In the genomic region with DNA sequence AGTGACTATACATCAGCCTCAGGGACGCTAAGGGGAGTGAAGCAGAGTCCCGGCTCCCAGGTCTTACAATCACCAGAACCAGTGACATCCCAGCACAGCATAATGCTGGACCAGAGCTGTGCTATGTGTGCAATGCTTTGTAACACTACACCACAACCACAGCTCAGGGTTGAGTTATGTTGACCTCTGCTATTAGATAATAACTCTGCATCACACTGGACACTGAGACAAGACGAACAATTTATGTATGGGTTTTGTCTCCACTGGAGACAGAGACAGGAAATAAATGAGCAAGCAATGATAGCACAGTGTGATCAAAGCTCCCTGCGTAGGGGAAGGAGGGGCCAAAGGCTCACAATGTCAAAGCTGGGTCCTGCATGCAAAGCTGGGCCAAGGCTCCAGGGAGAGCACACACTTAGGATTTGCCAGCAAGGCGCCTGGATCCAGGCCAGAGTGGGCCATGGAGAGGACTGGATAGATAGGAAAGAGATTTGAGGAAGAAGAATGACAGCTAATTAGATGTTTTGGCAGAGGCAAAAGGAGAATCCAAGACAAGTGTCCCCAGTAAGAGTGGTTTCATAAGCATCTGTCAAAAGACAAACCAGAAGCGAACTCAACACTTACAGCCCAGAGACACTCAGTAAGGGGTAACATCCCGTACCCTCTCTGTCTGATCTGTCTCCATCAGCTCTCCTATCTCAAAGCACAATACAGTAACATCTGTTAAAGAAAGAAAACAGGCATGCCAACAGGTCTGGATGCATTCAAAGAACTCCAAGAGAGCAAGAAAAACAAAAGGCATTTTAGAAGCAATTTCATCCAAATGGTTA, we compare ENCODE assay signal across 12 mouse cellular contexts. TPM values are rescaled to one million over a fixed set of nuclear protein-coding genes. Genes with fewer than 3 reads are reported as not detected.
DNase-seq lines count a peak whose midpoint lies in the region; ATAC-seq lines count a peak whose summit lies in the region.
"Had no signal": no experiment of that assay in that cellular context is flagged by ENCODE, and none has a peak within 500 bp of the region (broad histone marks: within the 10 kb centered on the region; RNA-seq: fewer than 3 reads in every experiment).

No protein-coding gene starts in this region.

- H3K36me3 ChIP-seq in kidney, embryonic 14.5 days (ENCODE audit: control insufficient read depth, insufficient read depth, low read length) = no peaks in the 10 kb centered on the region
- no peaks in the 10 kb centered on the region for H3K36me3 ChIP-seq in kidney, embryonic 16.5 days (ENCODE audit: insufficient read depth, low read length)
- H3K36me3 ChIP-seq: embryonic facial prominence, embryonic 15.5 days had no signal

- peak; percentile 92 for ATAC-seq in kidney, embryonic 14.5 days (ENCODE audit: low FRiP score, low TSS enrichment)
- peak; percentile 93 for ATAC-seq in kidney, embryonic 16.5 days (ENCODE audit: low FRiP score, low TSS enrichment)

- H3K9me3 ChIP-seq in kidney, embryonic 14.5 days (ENCODE audit: control insufficient read depth, low read length) = no peaks in the 10 kb centered on the region
- H3K9me3 ChIP-seq in kidney, embryonic 16.5 days (ENCODE audit: low read length) = no peaks in the 10 kb centered on the region
- H3K9me3 ChIP-seq: embryonic facial prominence, embryonic 15.5 days had no signal

- 0 out of 2 replicates have a peak, but pooled peaks cover 4% of the 10 kb centered on the region for H3K4me1 ChIP-seq in kidney, embryonic 14.5 days (ENCODE audit: control insufficient read depth, insufficient read depth, low read length)
- H3K4me1 ChIP-seq in kidney, embryonic 16.5 days (ENCODE audit: insufficient read depth, low read length) = peaks cover 13% of the 10 kb centered on the region
- H3K4me1 ChIP-seq: embryonic facial prominence, embryonic 15.5 days had no signal

- DNase-seq in kidney, adult 18-20 months = no peak
- DNase-seq in adrenal gland, postnatal 25 days = peak; percentile 57
- peak; percentile 70 to 92 for DNase-seq in lung, postnatal 4 days
- no peak for DNase-seq in urinary bladder, postnatal 10 days (ENCODE audit: low spot score)
- DNase-seq in left cerebral cortex, adult 18-20 months (ENCODE audit: low spot score in 2 of 2) = no peak
- no peak for DNase-seq in left cerebral cortex, adult 9 months (ENCODE audit: low spot score in 2 of 2)
- DNase-seq: thymus, adult 2 months had no signal

- H3K27me3 ChIP-seq in kidney, embryonic 14.5 days (ENCODE audit: control insufficient read depth, insufficient read depth, low read length) = no peaks in the 10 kb centered on the region
- H3K27me3 ChIP-seq in kidney, embryonic 16.5 days (ENCODE audit: insufficient read depth, low read length) = no peaks in the 10 kb centered on the region
- H3K27me3 ChIP-seq: embryonic facial prominence, embryonic 15.5 days had no signal

- H3K27ac ChIP-seq in kidney, embryonic 14.5 days (ENCODE audit: low read depth, low read length) = peak overlapping the region; percentile 48; the same call in 1 of the 2 replicates
- peak overlapping the region; percentile 57 for H3K27ac ChIP-seq in kidney, embryonic 16.5 days (ENCODE audit: low read length)
- H3K27ac ChIP-seq: embryonic facial prominence, embryonic 15.5 days had no signal

- H3K4me2 ChIP-seq in kidney, embryonic 14.5 days (replicated peaks; ENCODE audit: low read depth, low read length) = no peak overlapping the region
- H3K4me2 ChIP-seq in kidney, embryonic 16.5 days (replicated peaks; ENCODE audit: low read depth, low read length) = no peak overlapping the region
- H3K4me2 ChIP-seq: embryonic facial prominence, embryonic 15.5 days had no signal

- 43% methylated on average over 7 of the region's 7 CpGs for WGBS in kidney, embryonic 14.5 days
- 31% methylated on average over 7 of the region's 7 CpGs for WGBS in kidney, embryonic 16.5 days

- no peak overlapping the region for H3K9ac ChIP-seq in kidney, embryonic 14.5 days (ENCODE audit: low read depth, low read length)
- H3K9ac ChIP-seq in kidney, embryonic 16.5 days (replicated peaks; ENCODE audit: low read length) = no peak overlapping the region
- H3K9ac ChIP-seq: embryonic facial prominence, embryonic 15.5 days had no signal

- no peak overlapping the region for H3K4me3 ChIP-seq in kidney, embryonic 14.5 days (ENCODE audit: low read length)
- H3K4me3 ChIP-seq in kidney, embryonic 16.5 days (ENCODE audit: low read length) = no peak overlapping the region
- H3K4me3 ChIP-seq: embryonic facial prominence, embryonic 15.5 days; myocyte had no signal

RNA-seq across cellular contexts. Expression of gene Slc22a1, which starts 43.6 kb away (rescaled TPM):
- polyA plus RNA-seq in kidney, embryonic 14.5 days (2014; fragmentation: Nextera tagmentation; extraction: Ambion mirVana) = 0.63 and 1.2 TPM in 2 replicates
- total RNA-seq in adrenal gland, postnatal 25 days (2021) = 3.9 TPM in 1 of 2 replicates, not detected in the other
- 18.2 and 21.0 TPM in 2 replicates for polyA plus RNA-seq in kidney, embryonic 16.5 days (2015; fragmentation: Nextera tagmentation; extraction: Ambion mirVana)
- 1 to 10 TPM in 1 of 2 experiments, not detected in 1; 1.2 TPM for total RNA-seq in left cerebral cortex, adult 18-20 months (2021)
- total RNA-seq: layer of hippocampus, adult 8-10 months had no signal
- polyA plus RNA-seq: myocyte had no signal

RNA-seq across cellular contexts. Expression of gene Slc22a2, which starts 48.1 kb away (rescaled TPM):
- 0.23 and 1.8 TPM in 2 replicates for polyA plus RNA-seq in kidney, embryonic 14.5 days (2014; fragmentation: Nextera tagmentation; extraction: Ambion mirVana)
- total RNA-seq in adrenal gland, postnatal 25 days (2021) = 0.27 and 0.43 TPM in 2 replicates
- 21.4 and 25.4 TPM in 2 replicates for polyA plus RNA-seq in kidney, embryonic 16.5 days (2015; fragmentation: Nextera tagmentation; extraction: Ambion mirVana)
- 1 to 10 TPM in 1 of 2 experiments, under 1 TPM in 1; 0.86 to 1.7 TPM for total RNA-seq in left cerebral cortex, adult 18-20 months (2021)
- polyA plus RNA-seq: myocyte had no signal

Comparison
In these comparisons a context has a peak if more than half of its experiments do, and no peak if none do; other contexts are left out.
1. DNase-seq: peak in adrenal gland, postnatal 25 days (single experiment) and lung, postnatal 4 days (2 of 2); none in kidney, adult 18-20 months (single experiment), urinary bladder, postnatal 10 days (single experiment), left cerebral cortex, adult 18-20 months (0 of 2) and left cerebral cortex, adult 9 months (0 of 2).